18 mouse cellular contexts compared by ENCODE assay signal in the genomic region with DNA sequence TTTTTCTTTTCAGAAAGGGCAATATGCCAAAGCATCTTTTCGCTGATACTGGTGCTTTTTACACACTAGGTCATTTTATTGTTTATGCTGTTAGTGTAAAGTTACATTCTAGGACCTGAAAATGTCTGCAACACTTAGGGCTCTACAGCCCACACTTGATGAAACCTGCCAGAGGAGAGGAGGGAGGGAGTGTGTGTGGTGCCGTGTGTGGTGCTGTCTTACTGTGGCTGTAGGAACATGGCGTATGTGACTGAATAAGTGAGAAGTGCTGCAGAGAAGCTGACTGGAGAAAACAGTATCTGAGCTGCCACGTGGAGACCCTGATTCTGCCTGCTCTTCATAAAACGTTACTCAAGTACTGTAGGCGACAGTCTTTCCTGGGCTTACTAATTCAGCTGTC.
"Had no signal": no experiment of that assay in that cellular context is flagged by ENCODE, and none has a peak within 500 bp of the region (broad histone marks: within the 10 kb centered on the region; RNA-seq: fewer than 3 reads in every experiment).

No protein-coding gene starts in this region.

- H3K27ac ChIP-seq: limb, embryonic 12.5 days; limb, embryonic 15.5 days; liver, embryonic 14.5 days; macrophage; midbrain, embryonic 12.5 days; midbrain, embryonic 15.5 days had no signal

- H3K9me3 ChIP-seq: limb, embryonic 12.5 days; limb, embryonic 15.5 days; midbrain, embryonic 12.5 days; midbrain, embryonic 15.5 days had no signal

- H3K9ac ChIP-seq: limb, embryonic 12.5 days; limb, embryonic 15.5 days; liver, embryonic 14.5 days; liver, postnatal 0 days; lung, embryonic 14.5 days; midbrain, embryonic 12.5 days; midbrain, embryonic 15.5 days had no signal

- H3K4me2 ChIP-seq: limb, embryonic 12.5 days; limb, embryonic 15.5 days; liver, embryonic 11.5 days; lung, embryonic 14.5 days; midbrain, embryonic 12.5 days; midbrain, embryonic 15.5 days had no signal

- ATAC-seq: liver, postnatal 0 days; lung, postnatal 0 days; midbrain, embryonic 15.5 days had no signal

- H3K27me3 ChIP-seq: limb, embryonic 12.5 days; limb, embryonic 15.5 days; midbrain, embryonic 12.5 days; midbrain, embryonic 15.5 days had no signal

- DNase-seq: kidney, adult 9 months; kidney, postnatal 14 days; kidney, postnatal 4 days; left cerebral cortex, postnatal 4 days; liver, postnatal 0 days; lung, embryonic 14.5 days; thymus, adult 2 months; thymus, postnatal 14 days; thymus, postnatal 4 days had no signal

- H3K4me3 ChIP-seq: limb, embryonic 12.5 days; limb, embryonic 15.5 days; midbrain, embryonic 12.5 days; midbrain, embryonic 15.5 days; myocyte had no signal

- H3K4me1 ChIP-seq: limb, embryonic 12.5 days; limb, embryonic 15.5 days; midbrain, embryonic 12.5 days had no signal
